8 mouse cellular contexts compared by ENCODE assay signal in the genomic region with DNA sequence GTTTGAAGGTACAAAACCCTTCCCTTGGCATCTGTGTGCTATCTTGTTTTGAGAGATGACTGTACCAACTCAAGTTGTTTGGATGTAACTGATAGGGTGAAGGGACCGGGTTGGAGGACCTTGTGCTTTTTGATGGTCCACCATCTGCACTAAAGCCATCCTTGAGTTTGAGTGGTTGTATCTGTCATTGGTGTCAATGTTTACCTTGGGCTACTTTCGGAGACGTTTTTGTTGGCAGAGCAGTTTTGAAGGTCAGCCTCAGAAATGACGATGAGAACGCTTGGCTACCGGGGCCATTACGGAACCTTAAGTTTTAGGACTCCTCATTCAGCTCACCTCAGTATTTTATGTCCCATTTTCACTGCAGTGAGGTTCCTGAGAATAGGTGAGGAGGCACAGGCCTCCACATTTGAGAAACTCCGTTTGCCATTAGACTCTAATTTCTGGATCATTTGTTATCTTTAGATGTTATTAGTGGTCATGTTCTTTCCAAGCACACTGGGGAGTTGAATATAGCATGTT. TPM values are rescaled to one million over a fixed set of nuclear protein-coding genes. Genes with fewer than 3 reads are reported as not detected.
DNase-seq lines count a peak whose midpoint lies in the region; ATAC-seq and TF ChIP-seq lines count a peak whose summit lies in the region.

No protein-coding gene starts in this region.

- TF ChIP-seq CTCF in MEL (IDR thresholded peaks at IDR 0.05 in 2 of 3, conservative IDR thresholded peaks at IDR 0.05 in 1 of 3; ENCODE audit: control insufficient read depth in 1 of 3, insufficient read depth in 1 of 3, low read depth in 2 of 3, low read length in 3 of 3, poor library complexity in 1 of 3, severe bottlenecking in 1 of 3): no peak

- peak overlapping the region; percentile 66 for H3K4me2 ChIP-seq in embryonic facial prominence, embryonic 13.5 days
- H3K4me2 ChIP-seq in intestine, embryonic 15.5 days (replicated peaks): peak overlapping the region; percentile 80
- peak overlapping the region; percentile 75 for H3K4me2 ChIP-seq in midbrain, embryonic 16.5 days (ENCODE audit: low read length)

- no peaks in the 10 kb centered on the region for H3K27me3 ChIP-seq in MEL (ENCODE audit: control insufficient read depth in 1 of 2, insufficient read depth in 2 of 2, low read length in 2 of 2)
- H3K27me3 ChIP-seq in embryonic facial prominence, embryonic 13.5 days: no peaks in the 10 kb centered on the region
- H3K27me3 ChIP-seq in intestine, embryonic 15.5 days (replicated peaks): no peaks in the 10 kb centered on the region
- no peaks in the 10 kb centered on the region for H3K27me3 ChIP-seq in midbrain, embryonic 16.5 days (ENCODE audit: control insufficient read depth, insufficient read depth, low read depth, low read length)

- peak; percentile 30 for DNase-seq in kidney, adult 18-20 months
- no peak for DNase-seq in kidney, postnatal 14 days
- no peak for DNase-seq in MEL (ENCODE audit: low read depth, low spot score)
- no peak for DNase-seq in left cerebral cortex, adult 18-20 months (ENCODE audit: low spot score in 2 of 2)
- no peak for DNase-seq in frontal cortex, postnatal 25 days (ENCODE audit: low spot score in 2 of 2)

- peaks cover 9 to 14% of the 10 kb centered on the region in 2 experiments for H3K4me1 ChIP-seq in MEL (ENCODE audit: control insufficient read depth in 1 of 2, insufficient read depth in 2 of 2, low read length in 2 of 2)
- peaks cover 10% of the 10 kb centered on the region for H3K4me1 ChIP-seq in embryonic facial prominence, embryonic 13.5 days
- H3K4me1 ChIP-seq in intestine, embryonic 15.5 days (replicated peaks): 0 out of 2 replicates have a peak, but pooled peaks cover 5% of the 10 kb centered on the region
- H3K4me1 ChIP-seq in midbrain, embryonic 16.5 days (ENCODE audit: control insufficient read depth, insufficient read depth, low read length): peaks cover 19% of the 10 kb centered on the region

- no peak for ATAC-seq in embryonic facial prominence, embryonic 13.5 days (ENCODE audit: insufficient number of reproducible peaks, insufficient read depth, low FRiP score, low TSS enrichment, low read depth)
- ATAC-seq in intestine, embryonic 15.5 days: no peak
- no peak for ATAC-seq in midbrain, embryonic 16.5 days

- no peaks in the 10 kb centered on the region for H3K9me3 ChIP-seq in MEL (replicated peaks; ENCODE audit: insufficient read depth, low read length)
- H3K9me3 ChIP-seq in embryonic facial prominence, embryonic 13.5 days: no peaks in the 10 kb centered on the region; the same call in none of the 2 replicates
- no peaks in the 10 kb centered on the region for H3K9me3 ChIP-seq in intestine, embryonic 15.5 days
- no peaks in the 10 kb centered on the region for H3K9me3 ChIP-seq in midbrain, embryonic 16.5 days (replicated peaks; ENCODE audit: control insufficient read depth, low read length, poor library complexity, severe bottlenecking)

- WGBS in embryonic facial prominence, embryonic 13.5 days: 52% methylated on average over 8 of the region's 8 CpGs
- 21% methylated on average over 8 of the region's 8 CpGs for WGBS in intestine, embryonic 15.5 days
- 42% methylated on average over 8 of the region's 8 CpGs for WGBS in midbrain, embryonic 16.5 days

- H3K27ac ChIP-seq in MEL (ENCODE audit: control insufficient read depth, low read depth, low read length): peak overlapping the region; percentile 57
- peak overlapping the region; percentile 98 for H3K27ac ChIP-seq in embryonic facial prominence, embryonic 13.5 days
- H3K27ac ChIP-seq in intestine, embryonic 15.5 days: peak overlapping the region; percentile 28; the same call in 1 of the 2 replicates
- H3K27ac ChIP-seq in midbrain, embryonic 16.5 days (ENCODE audit: low read length): peak overlapping the region; percentile 98

- peaks cover 1 to 26% of the 10 kb centered on the region in 2 experiments for H3K36me3 ChIP-seq in MEL (ENCODE audit: control insufficient read depth in 1 of 2, insufficient read depth in 2 of 2, low read length in 2 of 2)
- H3K36me3 ChIP-seq in embryonic facial prominence, embryonic 13.5 days: no peaks in the 10 kb centered on the region
- no peaks in the 10 kb centered on the region for H3K36me3 ChIP-seq in intestine, embryonic 15.5 days
- no peaks in the 10 kb centered on the region for H3K36me3 ChIP-seq in midbrain, embryonic 16.5 days (ENCODE audit: control insufficient read depth, insufficient read depth, low read length)

- TF ChIP-seq RAD21 in MEL (IDR thresholded peaks at IDR 0.05; ENCODE audit: low read depth, low read length): no peak

- no peak for TF ChIP-seq POLR2A in MEL (IDR thresholded peaks at IDR 0.05; ENCODE audit: control insufficient read depth in 1 of 2, insufficient read depth in 1 of 2, low read depth in 1 of 2, low read length in 2 of 2, poor library complexity in 1 of 2)

- peak overlapping the region; percentile 83 for H3K9ac ChIP-seq in MEL (ENCODE audit: control insufficient read depth, low read depth, low read length, poor library complexity, severe bottlenecking)
- H3K9ac ChIP-seq in embryonic facial prominence, embryonic 13.5 days: peak overlapping the region; percentile 91
- peak overlapping the region; percentile 15; the same call in 1 of the 2 replicates for H3K9ac ChIP-seq in intestine, embryonic 15.5 days
- H3K9ac ChIP-seq in midbrain, embryonic 16.5 days (ENCODE audit: low read depth, low read length): peak overlapping the region; percentile 88

- H3K79me2 ChIP-seq in MEL (ENCODE audit: control insufficient read depth, insufficient read depth, low read length, poor library complexity): peaks cover 42% of the 10 kb centered on the region

- peak overlapping the region; percentile 72 to 80 for H3K4me3 ChIP-seq in MEL (ENCODE audit: control insufficient read depth in 1 of 2, insufficient read depth in 1 of 2, low read depth in 2 of 2, low read length in 2 of 2)
- H3K4me3 ChIP-seq in embryonic facial prominence, embryonic 13.5 days: peak overlapping the region; percentile 65
- peak overlapping the region; percentile 60 for H3K4me3 ChIP-seq in intestine, embryonic 15.5 days (replicated peaks)
- H3K4me3 ChIP-seq in midbrain, embryonic 16.5 days (ENCODE audit: low read depth, low read length): peak overlapping the region; percentile 69

- peak in 1 of 2 experiments; percentile 39; a peak in 3 of 4 replicates for TF ChIP-seq EP300 in MEL (IDR thresholded peaks at IDR 0.05; ENCODE audit: low read depth in 1 of 2, low read length in 2 of 2)

TF ChIP-seq in MEL, 35 proteins besides CTCF, POLR2A, EP300 and RAD21:
- TF ChIP-seq GATA1 (IDR thresholded peaks at IDR 0.05; ENCODE audit: low read depth, low read length): peak; percentile 39
- TF ChIP-seq CHD1 (IDR thresholded peaks at IDR 0.05; ENCODE audit: low read depth, low read length): 0 out of 2 replicates have a peak, but pooled peaks have one; percentile 3
- peak; percentile 46; the same call in 1 of the 2 replicates for TF ChIP-seq TCF12 (IDR thresholded peaks at IDR 0.05; ENCODE audit: low read depth, low read length)
- TF ChIP-seq MYC (IDR thresholded peaks at IDR 0.05; ENCODE audit: low read depth, low read length): peak; percentile 36; the same call in 1 of the 2 replicates
- no peak for TF ChIP-seq JUND (IDR thresholded peaks at IDR 0.05; ENCODE audit: low read depth, low read length)
- no peak for TF ChIP-seq POLR2AphosphoS5 (IDR thresholded peaks at IDR 0.05; ENCODE audit: borderline replicate concordance, low read depth, low read length)
- no peak for TF ChIP-seq MEF2A (IDR thresholded peaks at IDR 0.05; ENCODE audit: extremely low read depth, insufficient replicate concordance, low read depth, low read length, poor library complexity, severe bottlenecking)
- peak; percentile 11; the same call in 1 of the 2 replicates for TF ChIP-seq TAL1 (IDR thresholded peaks at IDR 0.05; ENCODE audit: low read length)
- TF ChIP-seq SIN3A (IDR thresholded peaks at IDR 0.05; ENCODE audit: low read length): peak; percentile 42; the same call in 1 of the 2 replicates
- no peak for TF ChIP-seq ZMIZ1 (IDR thresholded peaks at IDR 0.05; ENCODE audit: low read depth, low read length)
- no peak for TF ChIP-seq MAFK (IDR thresholded peaks at IDR 0.05; ENCODE audit: borderline replicate concordance, low read depth, low read length)
- no peak; the same call in 1 of the 2 replicates for TF ChIP-seq MXI1 (IDR thresholded peaks at IDR 0.05; ENCODE audit: low read depth, low read length)
- TF ChIP-seq USF2 (IDR thresholded peaks at IDR 0.05; ENCODE audit: borderline replicate concordance in 1 of 2, insufficient read depth in 1 of 2, low read depth in 1 of 2, low read length in 2 of 2): no peak
- peak; percentile 35; the same call in 1 of the 2 replicates for TF ChIP-seq ETS1 (IDR thresholded peaks at IDR 0.05; ENCODE audit: low read depth, low read length)
- TF ChIP-seq MAX (IDR thresholded peaks at IDR 0.05; ENCODE audit: low read length): peak; percentile 36; the same call in 1 of the 2 replicates
- no peak for TF ChIP-seq ZKSCAN1 (IDR thresholded peaks at IDR 0.05; ENCODE audit: low read depth, low read length)
- TF ChIP-seq MYB (IDR thresholded peaks at IDR 0.05; ENCODE audit: low read depth, low read length): no peak
- TF ChIP-seq NELFE (IDR thresholded peaks at IDR 0.05; ENCODE audit: low read depth, low read length): no peak
- no peak for TF ChIP-seq ZNF384 (IDR thresholded peaks at IDR 0.05; ENCODE audit: low read depth, low read length)
- no peak for TF ChIP-seq NRF1 (IDR thresholded peaks at IDR 0.05; ENCODE audit: insufficient read depth, low read depth, low read length, poor library complexity, severe bottlenecking)
- no peak for TF ChIP-seq MAZ (IDR thresholded peaks at IDR 0.05; ENCODE audit: low read depth, low read length)

RNA-seq across cellular contexts. Expression of gene Zfp280d, which starts 1.4 kb away (rescaled TPM):
- 20.2 and 20.6 TPM in 2 replicates for total RNA-seq in MEL (2012; rRNA removed)
- 100 to 1,000 TPM in 1 of 2 experiments, 10 to 100 TPM in 1; 16.2 to 592 TPM for polyA plus RNA-seq in MEL (2012; ENCODE audit: insufficient read depth in 1 of 2, insufficient read length in 2 of 2, low read depth in 1 of 2, low replicate concordance in 2 of 2, missing spikeins in 1 of 2)
- 49.5 and 51.5 TPM in 2 replicates for polyA plus RNA-seq in embryonic facial prominence, embryonic 13.5 days (2015; fragmentation: Nextera tagmentation; extraction: Ambion mirVana)
- polyA plus RNA-seq in intestine, embryonic 15.5 days (2015; fragmentation: Nextera tagmentation; extraction: Ambion mirVana): 21.6 and 24.6 TPM in 2 replicates
- 38.6 and 44.3 TPM in 2 replicates for polyA plus RNA-seq in midbrain, embryonic 16.5 days (2015; fragmentation: Nextera tagmentation; extraction: Ambion mirVana)
- 10 to 100 TPM; 50.0 to 52.3 TPM for total RNA-seq in left cerebral cortex, adult 18-20 months (2021)

Comparison
In these comparisons a context has a peak if more than half of its experiments do, and no peak if none do; other contexts are left out.
1. H3K27ac ChIP-seq: peak in every context shown above with its lines; median percentile 98 in embryonic facial prominence, embryonic 13.5 days; 98 in midbrain, embryonic 16.5 days; 57 in MEL; 28 in intestine, embryonic 15.5 days.
2. H3K9ac ChIP-seq: peak in every context shown above with its lines; median percentile 91 in embryonic facial prominence, embryonic 13.5 days; 88 in midbrain, embryonic 16.5 days; 83 in MEL; 15 in intestine, embryonic 15.5 days.